Mouse (Mus musculus): ENCODE results near the gene Tmem80.

The Tmem80 gene

DNA sequence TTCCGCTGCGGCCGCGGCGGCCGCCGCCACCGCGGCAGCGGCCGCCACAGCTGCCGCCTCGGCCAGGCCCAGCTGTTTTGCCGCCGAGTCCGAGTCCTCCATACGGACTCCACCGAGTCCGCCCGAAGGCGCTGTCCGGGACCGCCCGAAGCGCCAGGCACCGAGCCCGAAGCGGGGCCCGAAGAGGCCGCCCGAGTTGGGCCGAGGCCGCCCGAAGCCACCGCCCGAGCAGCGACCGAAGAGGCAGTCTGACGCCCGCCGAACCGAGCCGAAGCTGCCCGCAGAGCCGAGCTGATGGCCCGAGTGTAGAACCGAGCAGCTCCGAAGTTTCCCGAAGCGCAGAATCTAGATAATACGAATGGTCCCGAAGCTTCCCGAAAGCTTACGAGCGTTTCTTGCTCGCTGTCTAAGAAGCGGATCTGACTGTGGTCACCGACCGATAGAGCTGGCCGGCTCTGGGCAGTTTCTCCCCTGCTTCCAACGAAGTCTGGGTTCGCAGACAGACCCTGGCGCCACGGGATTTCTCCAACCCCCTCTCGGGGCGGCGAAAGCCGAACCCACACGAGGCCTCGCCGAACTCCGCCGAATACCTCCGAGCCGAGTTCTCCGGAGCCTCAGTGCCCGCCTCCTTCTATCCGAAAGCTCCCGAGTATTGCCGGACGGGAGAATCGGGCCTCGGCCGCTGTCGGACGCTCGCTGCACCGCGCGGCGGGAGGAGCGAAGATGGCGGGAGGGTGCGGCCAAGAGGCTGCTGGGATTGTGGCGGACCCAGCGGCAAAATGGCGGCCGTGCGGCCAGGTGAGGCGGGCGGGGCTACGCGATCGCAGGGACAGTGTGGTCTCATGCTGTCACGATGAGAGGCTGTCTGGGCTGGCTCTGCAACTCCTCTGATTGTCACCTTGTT lies at the start of gene Tmem80, which contains the start of gene Deaf1:
Gene Tmem80 (plus strand): TSS at position 271 of the 904 bp plus-strand sequence.
Gene Deaf1 (minus strand): TSS at position 222 of the 904 bp plus-strand sequence.
- DNase-seq (ENCODE audit: low spot score in 2 of 2): peak; percentile 98 to 100

DNA sequence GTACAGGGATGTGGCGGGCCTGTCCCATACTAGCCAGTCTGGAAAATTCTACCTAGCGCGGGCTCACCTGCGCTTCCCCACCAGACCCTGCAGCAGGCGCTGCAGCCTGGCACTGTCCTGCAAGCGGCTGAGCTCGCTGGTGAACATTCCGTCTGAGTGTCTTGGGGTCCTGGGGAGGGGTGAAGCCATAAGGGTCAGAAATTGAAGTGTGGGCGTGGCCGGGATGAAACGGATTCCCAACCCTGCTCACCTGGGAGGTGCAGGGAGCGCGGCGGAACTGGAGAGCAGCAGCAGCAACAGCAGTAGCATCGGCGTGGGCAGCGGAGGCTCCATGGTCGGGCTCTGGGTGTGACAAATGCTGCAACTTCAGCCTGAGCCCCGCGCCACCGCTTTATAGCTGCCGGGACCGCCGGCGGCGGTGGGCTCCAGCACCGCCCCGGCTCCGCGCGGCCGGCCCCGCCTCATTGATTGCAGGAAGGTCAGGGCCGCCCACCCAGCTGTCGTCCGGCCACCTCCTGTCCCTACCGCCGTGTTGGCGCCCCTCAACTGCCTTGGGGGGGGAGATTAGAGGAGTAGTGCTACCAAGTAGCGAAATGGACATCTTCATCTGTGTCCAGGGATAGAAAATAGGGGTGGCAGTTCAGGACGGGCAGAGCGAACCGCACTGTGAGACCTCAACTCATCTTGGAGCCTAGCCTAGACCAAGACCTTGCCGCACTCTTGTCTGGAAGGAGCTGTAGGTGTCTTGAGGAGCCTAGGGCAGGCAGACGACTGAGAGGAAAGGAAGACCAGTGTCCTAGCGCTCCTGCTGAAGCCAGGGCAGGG lies 48.6 kb upstream of the Tmem80 start, which contains the start of gene Sct:
Gene Sct (minus strand): TSS at position 368 of the 825 bp plus-strand sequence.
- no peak for DNase-seq (ENCODE audit: low spot score in 2 of 2)

DNA sequence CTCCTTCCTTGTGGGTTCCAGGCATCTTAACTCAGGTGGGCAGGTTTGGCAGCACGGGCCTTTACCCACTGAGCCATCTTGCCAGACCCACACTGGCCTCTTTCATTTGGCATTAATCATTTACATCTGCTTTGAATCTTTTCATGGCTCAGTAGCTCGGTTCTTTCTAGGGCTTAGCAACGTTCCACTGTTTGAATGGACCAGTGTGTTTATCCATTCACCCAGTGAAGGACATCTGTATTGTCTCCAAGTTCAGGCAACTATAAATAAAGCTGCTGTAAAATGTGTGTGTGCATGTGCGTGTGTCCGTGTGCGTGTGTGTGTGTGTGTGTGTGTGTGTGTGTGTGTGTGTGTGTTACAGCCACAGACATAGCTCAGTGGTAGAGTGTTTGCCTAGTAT lies 46.1 kb upstream of the Tmem80 start:
- DNase-seq (ENCODE audit: low spot score in 2 of 2): no peak

DNA sequence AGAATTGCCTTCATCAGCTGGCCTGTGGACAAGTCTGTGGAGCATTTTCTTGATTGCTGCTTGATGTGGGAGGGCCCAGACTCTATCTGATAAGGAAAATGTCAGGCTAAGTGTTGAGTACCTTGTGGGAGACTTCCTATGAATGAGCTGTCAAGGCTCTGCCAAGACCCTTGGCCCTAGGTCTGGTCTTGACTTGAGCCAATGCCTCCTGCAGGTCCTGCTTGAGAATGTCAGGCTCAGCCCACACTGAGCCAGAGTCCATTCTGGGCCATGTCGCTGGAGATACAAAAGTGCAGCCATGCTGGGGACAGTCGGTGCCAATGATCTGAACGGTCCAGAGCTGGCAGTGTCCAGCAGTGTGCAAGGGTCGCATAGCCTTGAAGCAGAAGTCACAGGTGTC lies 44.8 kb upstream of the Tmem80 start:
- DNase-seq (ENCODE audit: low spot score in 2 of 2): no peak

DNA sequence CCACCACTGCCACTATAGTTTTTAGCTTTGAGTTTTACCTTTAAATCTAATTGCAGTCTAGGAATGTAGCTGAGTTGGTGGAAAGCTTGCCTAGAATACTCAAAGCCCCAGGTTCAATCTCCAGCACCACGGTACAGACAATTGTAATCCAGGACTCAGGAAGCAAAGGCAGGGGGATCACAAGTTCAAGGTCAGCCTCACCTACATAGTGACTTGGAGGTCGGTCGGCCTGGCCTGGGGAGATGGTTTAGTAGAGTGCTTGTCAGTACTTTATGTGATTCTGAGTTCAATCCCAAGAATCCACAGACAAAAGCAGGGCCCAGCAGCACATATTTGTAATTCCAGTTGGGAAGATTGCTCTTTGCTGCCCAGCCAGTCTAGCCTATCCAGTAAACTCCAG lies 39.5 kb upstream of the Tmem80 start:
- no peak for DNase-seq (ENCODE audit: low spot score in 2 of 2)

DNA sequence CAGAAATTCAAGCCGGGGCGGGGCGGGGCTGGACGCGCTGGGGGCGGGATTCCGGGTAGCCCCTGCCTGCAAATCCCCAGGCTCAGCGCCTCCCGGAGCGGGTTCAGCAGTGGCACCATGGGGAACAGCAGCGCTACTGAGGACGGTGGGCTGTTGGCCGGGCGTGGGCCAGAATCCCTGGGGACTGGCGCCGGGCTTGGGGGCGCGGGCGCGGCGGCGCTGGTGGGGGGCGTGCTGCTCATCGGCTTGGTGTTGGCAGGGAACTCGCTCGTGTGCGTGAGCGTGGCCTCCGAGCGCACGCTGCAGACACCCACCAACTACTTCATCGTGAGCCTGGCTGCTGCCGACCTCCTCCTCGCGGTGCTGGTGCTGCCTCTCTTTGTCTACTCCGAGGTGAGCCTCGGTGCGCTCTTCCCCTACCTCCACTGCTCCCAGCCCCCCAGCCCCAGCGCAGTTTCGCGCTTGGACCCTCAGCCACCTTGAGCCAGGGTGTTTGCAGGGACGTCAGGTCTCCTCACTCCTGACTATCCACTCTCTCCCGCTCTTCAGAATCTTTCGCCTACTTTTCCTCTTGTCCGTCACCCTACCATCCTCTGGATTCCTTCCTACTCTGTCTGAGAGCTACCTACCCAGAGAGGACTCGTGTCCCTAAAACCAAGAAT lies 35.5 kb upstream of the Tmem80 start, which contains the start of gene Drd4:
Gene Drd4 (plus strand): TSS at position 86 of the 662 bp plus-strand sequence.
- peak in 1 of 2 experiments; percentile 29 for DNase-seq (ENCODE audit: low spot score in 2 of 2)

DNA sequence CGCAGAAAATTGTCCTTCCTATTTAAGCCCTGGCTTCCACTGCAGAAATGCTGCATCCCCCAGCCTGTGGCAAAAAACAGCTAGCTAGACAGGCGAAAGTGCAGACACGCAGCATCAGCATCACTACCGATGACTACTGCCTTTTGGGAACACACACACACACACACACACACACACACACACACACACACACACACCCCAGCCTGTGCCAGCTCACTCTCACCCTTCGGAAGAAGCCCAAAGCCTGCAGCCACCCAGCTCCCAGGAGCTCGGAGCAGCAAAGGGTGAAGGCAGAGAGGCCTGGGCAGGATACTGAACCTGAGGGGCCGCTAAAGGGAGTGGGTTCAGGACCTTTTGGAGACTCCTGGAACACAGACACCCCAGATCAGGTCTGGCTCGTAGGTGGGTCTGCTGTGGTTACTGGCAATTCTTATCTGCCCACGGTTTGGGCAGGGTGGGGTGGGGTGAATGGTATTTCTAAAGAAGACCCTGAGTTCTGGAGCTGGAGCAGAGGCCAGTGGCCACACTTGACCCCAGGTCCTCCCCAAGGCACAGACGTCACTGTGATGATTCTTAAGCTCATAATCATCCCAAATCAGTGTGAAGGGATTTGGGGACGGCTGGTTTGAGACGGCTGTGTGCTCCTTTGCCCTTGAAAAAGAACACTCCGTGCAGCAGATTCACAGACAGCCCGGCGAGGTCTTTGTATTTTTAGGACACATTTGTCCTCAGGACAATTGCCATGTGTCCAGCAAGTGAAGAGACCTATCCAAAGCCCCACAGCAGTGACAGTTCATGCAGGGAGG lies 34.8 kb upstream of the Tmem80 start:
- DNase-seq (ENCODE audit: low spot score in 2 of 2): no peak

DNA sequence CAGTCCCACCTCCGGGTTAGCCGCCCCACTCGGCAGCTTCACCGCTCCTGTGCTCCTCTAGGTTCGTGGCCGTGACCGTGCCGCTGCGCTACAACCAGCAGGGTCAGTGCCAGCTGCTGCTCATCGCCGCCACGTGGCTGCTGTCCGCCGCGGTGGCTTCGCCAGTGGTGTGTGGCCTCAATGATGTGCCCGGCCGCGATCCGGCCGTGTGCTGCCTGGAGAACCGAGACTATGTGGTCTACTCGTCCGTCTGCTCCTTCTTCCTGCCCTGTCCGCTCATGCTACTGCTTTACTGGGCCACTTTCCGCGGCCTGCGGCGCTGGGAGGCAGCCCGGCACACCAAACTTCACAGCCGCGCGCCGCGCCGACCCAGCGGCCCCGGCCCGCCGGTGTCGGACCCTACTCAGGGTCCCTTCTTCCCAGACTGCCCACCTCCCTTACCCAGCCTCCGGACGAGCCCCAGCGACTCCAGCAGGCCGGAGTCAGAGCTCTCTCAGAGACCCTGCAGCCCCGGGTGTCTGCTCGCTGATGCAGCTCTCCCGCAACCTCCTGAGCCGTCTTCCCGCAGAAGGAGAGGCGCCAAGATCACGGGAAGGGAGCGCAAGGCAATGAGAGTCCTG lies 33.6 kb upstream of the Tmem80 start:
- no peak for DNase-seq (ENCODE audit: low spot score in 2 of 2)

DNA sequence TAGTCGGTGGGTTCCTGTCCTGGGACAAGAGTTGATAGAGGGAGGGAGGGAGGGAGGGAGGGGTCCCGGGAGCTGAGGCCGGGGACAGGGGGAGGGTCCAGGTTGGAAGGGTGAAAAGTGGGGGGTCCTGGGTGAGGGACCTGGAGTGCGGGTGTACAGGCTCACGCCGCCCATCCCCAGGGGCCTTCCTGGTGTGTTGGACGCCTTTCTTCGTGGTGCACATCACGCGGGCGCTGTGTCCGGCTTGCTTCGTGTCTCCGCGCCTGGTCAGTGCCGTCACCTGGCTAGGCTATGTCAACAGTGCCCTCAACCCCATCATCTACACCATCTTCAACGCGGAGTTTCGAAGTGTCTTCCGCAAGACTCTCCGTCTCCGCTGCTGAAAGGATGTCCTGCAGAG lies 33.1 kb upstream of the Tmem80 start:
- DNase-seq (ENCODE audit: low spot score in 2 of 2): no peak

DNA sequence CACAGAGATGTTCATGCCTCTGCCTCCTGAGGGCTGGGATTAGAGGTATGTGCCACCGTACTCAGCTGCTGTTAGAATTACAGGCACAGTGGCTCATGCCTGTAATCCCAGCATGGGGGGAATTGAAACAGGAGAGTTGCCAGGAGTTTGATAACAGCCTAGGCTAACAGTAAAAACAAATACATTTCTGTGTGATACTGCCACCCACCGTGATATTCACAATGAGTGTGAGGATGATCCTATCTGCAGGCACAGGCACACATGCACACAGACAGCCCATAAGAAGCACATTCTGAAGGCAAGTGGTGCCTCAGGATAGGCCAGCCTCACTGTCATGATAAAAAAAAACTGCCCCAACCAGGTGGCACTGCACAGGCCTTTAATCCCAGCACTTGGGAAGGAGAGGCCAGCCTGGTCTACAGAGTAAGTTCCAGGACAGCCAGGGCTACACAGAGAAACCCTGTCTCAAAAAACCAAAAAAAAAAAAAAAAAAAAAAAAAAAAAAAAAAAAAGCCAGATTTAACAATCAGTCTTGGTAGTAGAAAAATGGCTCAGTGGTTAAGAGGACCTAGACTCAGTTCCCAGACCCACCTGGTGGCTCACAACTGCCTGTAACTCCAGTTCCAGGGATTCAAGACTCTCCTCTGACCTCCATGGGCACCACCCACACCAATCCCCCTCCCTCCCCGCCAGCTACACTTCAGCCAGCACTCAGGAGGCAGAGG lies 29.5 kb upstream of the Tmem80 start:
- DNase-seq (ENCODE audit: low spot score in 2 of 2): no peak

DNA sequence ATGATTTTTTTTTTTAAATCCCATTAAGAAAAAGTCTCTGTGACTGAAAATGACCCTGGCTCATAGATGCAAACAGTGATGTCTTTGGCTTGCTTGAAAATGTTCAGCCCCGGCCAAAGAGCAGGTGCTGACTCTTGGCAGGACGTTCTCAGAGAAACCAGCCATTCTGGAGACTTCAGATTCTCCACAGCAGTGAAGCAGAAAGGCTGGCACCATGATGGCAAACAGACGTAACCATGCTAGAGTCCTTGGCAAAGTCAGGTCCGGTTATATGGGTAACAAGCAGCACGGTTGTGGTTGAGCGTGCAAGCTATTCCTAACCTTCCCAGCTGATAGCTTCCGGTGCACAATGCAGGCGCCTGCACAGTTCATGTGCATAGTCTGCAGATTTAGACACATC lies 28.4 kb upstream of the Tmem80 start:
- no peak for DNase-seq (ENCODE audit: low spot score in 2 of 2)

DNA sequence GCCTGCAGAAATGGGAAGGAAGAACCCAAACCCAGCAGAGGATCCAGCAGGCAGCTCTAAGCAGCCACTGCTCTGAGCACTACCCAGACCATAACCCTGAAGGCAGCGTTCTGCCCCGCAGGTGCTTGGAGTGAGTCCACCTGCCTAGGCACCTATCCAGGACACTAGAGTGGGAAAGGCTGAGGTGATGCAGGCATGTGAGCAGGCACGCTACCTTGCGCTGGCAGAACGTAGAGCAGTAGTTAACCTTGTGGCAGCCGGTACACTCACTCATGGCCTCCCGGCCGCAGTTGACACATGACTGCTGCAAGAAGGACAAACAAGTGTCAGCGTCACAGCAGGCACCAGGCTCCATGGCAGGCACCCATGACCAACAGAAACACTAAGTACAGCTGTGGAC lies 26.2 kb upstream of the Tmem80 start:
- DNase-seq (ENCODE audit: low spot score in 2 of 2): no peak

DNA sequence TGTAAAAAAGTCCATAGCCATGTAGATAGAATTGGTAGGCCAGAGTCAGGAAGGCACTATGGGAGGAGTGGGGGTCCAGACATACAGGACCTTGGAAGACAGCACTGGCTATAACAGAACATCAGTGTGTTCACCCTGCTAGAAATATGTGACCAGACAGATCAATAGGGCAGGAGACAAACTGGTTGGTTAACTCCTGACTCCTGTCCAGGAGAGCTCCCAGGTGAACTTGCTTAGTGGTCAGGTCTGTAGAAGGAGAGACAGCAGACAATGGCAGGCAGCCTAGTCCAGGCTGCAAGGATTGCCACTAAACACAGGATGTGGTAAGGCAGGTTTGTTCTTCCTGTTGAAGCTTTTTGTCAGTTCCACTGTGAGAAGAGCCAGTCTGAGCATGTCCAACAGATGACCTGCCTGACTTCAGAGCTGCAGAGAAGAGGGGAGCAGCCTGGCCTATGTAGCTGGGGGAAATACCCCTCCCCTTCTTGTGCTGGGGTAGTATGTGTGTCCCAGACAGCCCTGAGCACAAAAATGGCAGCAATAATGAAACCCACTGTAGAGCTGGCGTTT lies 24.8 kb upstream of the Tmem80 start:
- no peak for DNase-seq (ENCODE audit: low spot score in 2 of 2)

DNA sequence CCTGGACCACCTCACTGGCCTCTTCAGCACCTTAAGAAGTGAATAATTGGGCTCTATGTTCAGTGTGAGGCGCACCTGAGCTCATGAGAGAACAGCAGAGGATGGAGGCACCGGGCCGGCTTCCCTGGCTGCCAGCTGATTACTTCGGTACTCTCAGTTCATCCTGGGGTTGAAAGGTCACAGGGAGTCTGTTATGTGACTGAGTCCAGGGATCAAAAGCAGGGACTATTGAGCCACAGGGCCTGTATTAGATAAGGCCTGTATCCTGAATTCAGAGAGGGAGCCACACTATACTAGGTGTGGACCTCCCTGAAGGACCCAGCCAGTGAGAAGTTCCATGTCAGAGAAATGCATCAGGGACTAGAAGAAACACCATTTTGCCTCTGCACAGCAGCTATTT lies 23.0 kb upstream of the Tmem80 start:
- DNase-seq (ENCODE audit: low spot score in 2 of 2): no peak

DNA sequence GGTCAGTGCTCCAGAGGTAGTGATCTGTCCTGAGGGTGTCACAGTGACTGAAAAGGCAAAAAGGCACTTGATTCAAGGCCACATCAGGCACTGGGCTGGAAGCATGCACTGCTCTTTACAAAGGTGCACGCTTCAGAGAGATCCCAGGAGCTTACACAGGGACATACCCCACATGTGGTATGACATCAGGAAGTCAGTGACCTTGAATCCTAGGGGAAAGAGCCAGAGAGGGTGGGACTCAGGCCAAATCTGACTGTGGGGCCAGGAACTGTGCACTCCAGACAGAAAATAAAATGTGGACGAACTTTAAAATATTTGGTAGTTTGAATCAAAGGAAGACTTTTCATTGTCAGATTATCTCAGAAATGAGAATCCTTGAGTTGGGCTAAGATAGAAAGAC lies 13.1 kb upstream of the Tmem80 start:
- no peak for DNase-seq (ENCODE audit: low spot score in 2 of 2)

DNA sequence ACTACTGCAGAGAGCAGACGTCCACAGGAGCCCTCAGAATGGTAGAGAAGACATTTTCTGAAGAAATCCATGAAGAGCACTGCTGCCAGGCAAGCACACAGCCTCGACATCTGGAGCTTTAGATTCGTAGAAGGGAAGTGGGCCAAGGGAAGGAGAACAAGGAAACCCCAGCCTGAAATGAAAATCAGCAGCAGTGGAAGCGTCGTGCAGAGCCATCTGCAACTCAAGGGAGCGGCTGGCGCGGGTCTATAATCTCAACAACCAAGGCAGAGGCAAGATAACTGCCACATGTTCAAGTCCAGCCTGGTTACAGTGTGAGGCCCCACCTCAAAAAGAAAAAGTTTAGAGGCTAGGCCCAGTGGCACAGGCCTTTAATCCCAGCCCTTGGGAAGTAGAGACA lies 12.5 kb upstream of the Tmem80 start:
- DNase-seq (ENCODE audit: low spot score in 2 of 2): peak in 1 of 2 experiments; percentile 32

DNA sequence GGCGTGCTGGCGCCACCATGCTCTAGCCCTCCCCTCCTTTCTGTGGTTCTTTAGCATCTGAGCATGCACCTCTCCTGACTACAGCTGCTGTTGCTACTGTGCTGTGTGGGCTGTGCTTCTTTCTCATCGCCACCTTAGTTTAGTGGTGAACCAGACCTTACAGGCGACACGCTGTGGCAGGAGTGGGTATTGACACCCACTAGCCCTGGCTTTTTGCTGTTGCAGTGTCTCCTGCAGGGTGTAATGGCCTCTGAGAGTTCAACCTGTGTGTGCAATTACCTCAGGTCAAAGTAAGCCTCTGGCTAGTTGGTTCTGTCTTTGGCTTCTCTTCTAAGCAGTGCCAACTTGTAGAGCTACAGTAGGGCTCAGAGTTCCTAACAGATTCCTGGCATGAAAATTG lies 11.6 kb upstream of the Tmem80 start:
- peak in 1 of 2 experiments; percentile 56 for DNase-seq (ENCODE audit: low spot score in 2 of 2)

DNA sequence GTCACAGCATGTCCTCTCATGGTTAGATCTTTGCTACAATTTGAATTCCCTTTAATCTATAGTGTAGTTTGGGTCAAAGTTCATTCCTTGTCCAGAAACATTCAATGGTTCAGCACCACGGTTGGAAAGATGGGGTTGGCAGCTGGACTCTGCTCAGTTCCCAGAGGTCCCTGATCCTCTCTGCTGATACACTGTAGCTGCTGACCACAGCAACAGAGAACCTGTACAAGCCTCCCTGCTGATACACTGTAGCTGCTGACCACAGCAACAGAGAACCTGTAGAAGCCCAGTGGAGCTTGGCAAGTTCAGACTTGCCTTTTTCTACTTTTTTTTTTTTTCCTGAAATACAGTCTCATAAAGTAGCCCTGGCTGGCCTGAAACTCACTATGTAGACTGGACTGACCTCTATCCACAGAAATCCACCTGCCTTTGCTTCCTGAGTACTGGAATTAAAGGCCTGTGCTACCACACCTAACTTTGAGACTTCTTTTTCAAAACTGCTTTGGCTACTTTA lies 9.9 kb upstream of the Tmem80 start:
- DNase-seq (ENCODE audit: low spot score in 2 of 2): no peak

DNA sequence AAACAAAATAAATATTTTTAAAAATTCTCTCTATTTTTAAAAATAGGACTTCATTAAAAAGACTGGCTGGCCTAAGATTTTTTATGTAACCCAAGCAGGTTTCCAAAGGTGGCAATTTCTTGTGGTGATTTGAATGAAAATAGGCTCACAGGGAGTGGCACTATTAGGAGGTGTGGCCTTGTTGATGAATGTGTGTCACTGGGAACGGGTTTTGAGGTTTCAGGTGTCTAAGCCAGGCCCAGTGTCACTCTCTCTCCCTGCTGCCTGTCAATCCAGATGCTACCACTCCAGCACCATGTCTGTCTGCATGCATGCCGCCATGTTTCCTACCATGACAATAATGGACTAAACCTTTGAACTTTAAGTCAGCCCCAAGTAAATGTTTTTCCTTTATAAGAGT lies 8.1 kb upstream of the Tmem80 start:
- DNase-seq (ENCODE audit: low spot score in 2 of 2): no peak

All from frontal cortex, postnatal 36 days (tissue).